ENCODE assay signal across 7 mouse cellular contexts in genomic region chr3:138744030-138744774, GRCm38 (mm10). TPM values are rescaled to one million over a fixed set of nuclear protein-coding genes. Genes with fewer than 3 reads are reported as not detected.
DNase-seq lines count a peak whose midpoint lies in the region; ATAC-seq and TF ChIP-seq lines count a peak whose summit lies in the region.

No protein-coding gene starts in this region.

- no peak overlapping the region for H3K27ac ChIP-seq in liver, embryonic 12.5 days
- H3K27ac ChIP-seq in liver, postnatal 0 days (ENCODE audit: low read depth), result no peak overlapping the region
- peak overlapping the region; percentile 85 for H3K27ac ChIP-seq in embryonic fibroblast, embryonic 13.5 days (ENCODE audit: insufficient read depth, low read length)
- H3K27ac ChIP-seq in intestine, postnatal 0 days (ENCODE audit: low read depth, low read length), result no peak overlapping the region
- H3K27ac ChIP-seq in olfactory bulb, adult 2 months (ENCODE audit: insufficient read depth, low read depth, low read length), result peak overlapping the region; percentile 84

- TF ChIP-seq CTCF in liver, postnatal 0 days (IDR thresholded peaks at IDR 0.05; ENCODE audit: low read depth), result no peak
- TF ChIP-seq CTCF in embryonic fibroblast, embryonic 13.5 days (IDR thresholded peaks at IDR 0.05; ENCODE audit: borderline replicate concordance, insufficient read depth, low read length), result no peak
- no peak for TF ChIP-seq CTCF in intestine, postnatal 0 days (IDR thresholded peaks at IDR 0.05; ENCODE audit: low read depth)
- no peak for TF ChIP-seq CTCF in olfactory bulb, adult 2 months (IDR thresholded peaks at IDR 0.05; ENCODE audit: insufficient read depth, low read depth, low read length)

- no peak for DNase-seq in liver, postnatal 0 days
- no peak for DNase-seq in adrenal gland, adult 8-10 months
- DNase-seq in adipocyte (ENCODE audit: low spot score), result no peak

- H3K4me1 ChIP-seq in liver, embryonic 12.5 days, result peaks cover 45% of the 10 kb centered on the region
- peaks cover 8% of the 10 kb centered on the region for H3K4me1 ChIP-seq in liver, postnatal 0 days (ENCODE audit: insufficient read depth)
- H3K4me1 ChIP-seq in embryonic fibroblast, embryonic 13.5 days (ENCODE audit: control insufficient read depth, insufficient read depth, low read length), result peaks cover 12% of the 10 kb centered on the region
- no peaks in the 10 kb centered on the region for H3K4me1 ChIP-seq in intestine, postnatal 0 days (replicated peaks; ENCODE audit: control insufficient read depth, insufficient read depth, low read length)
- peaks cover 14% of the 10 kb centered on the region for H3K4me1 ChIP-seq in olfactory bulb, adult 2 months (ENCODE audit: control insufficient read depth, insufficient read depth, low read length)

- no peak for ATAC-seq in liver, embryonic 12.5 days
- no peak for ATAC-seq in liver, postnatal 0 days
- no peak for ATAC-seq in intestine, postnatal 0 days

- no peaks in the 10 kb centered on the region for H3K36me3 ChIP-seq in liver, embryonic 12.5 days
- no peaks in the 10 kb centered on the region for H3K36me3 ChIP-seq in liver, postnatal 0 days (replicated peaks; ENCODE audit: insufficient read depth, low read length)
- H3K36me3 ChIP-seq in intestine, postnatal 0 days (ENCODE audit: control insufficient read depth, insufficient read depth), result no peaks in the 10 kb centered on the region

- TF ChIP-seq POLR2A in embryonic fibroblast, embryonic 13.5 days (IDR thresholded peaks at IDR 0.05; ENCODE audit: low read depth, low read length), result no peak
- no peak for TF ChIP-seq POLR2A in olfactory bulb, adult 2 months (IDR thresholded peaks at IDR 0.05; ENCODE audit: insufficient read depth, low read depth, low read length)

- no peak for TF ChIP-seq EP300 in liver, postnatal 0 days (IDR thresholded peaks at IDR 0.05; ENCODE audit: low read depth)

- peak overlapping the region; percentile 95 for H3K4me2 ChIP-seq in liver, embryonic 12.5 days
- no peak overlapping the region; the same call in 1 of the 2 replicates for H3K4me2 ChIP-seq in liver, postnatal 0 days (ENCODE audit: low read depth, low read length)
- peak overlapping the region; percentile 99; the same call in 1 of the 2 replicates for H3K4me2 ChIP-seq in intestine, postnatal 0 days (replicated peaks; ENCODE audit: low read depth)

- H3K9ac ChIP-seq in liver, embryonic 12.5 days, result no peak overlapping the region
- no peak overlapping the region for H3K9ac ChIP-seq in liver, postnatal 0 days (replicated peaks)
- H3K9ac ChIP-seq in intestine, postnatal 0 days (ENCODE audit: low read depth, low read length), result no peak overlapping the region

- H3K27me3 ChIP-seq in liver, embryonic 12.5 days (replicated peaks), result peaks cover 45% of the 10 kb centered on the region
- peaks cover 13% of the 10 kb centered on the region for H3K27me3 ChIP-seq in liver, postnatal 0 days (ENCODE audit: insufficient read depth, low read length)
- peaks cover 11% of the 10 kb centered on the region; the same call in 1 of the 2 replicates for H3K27me3 ChIP-seq in intestine, postnatal 0 days (replicated peaks; ENCODE audit: control insufficient read depth, insufficient read depth, low read length)

- no peaks in the 10 kb centered on the region for H3K9me3 ChIP-seq in liver, embryonic 12.5 days (replicated peaks)
- H3K9me3 ChIP-seq in liver, postnatal 0 days (ENCODE audit: low read length), result no peaks in the 10 kb centered on the region
- H3K9me3 ChIP-seq in intestine, postnatal 0 days (ENCODE audit: control insufficient read depth), result no peaks in the 10 kb centered on the region

- whole genome bisulfite sequencing in liver, embryonic 12.5 days (ENCODE audit: insufficient replicate concordance), result 56% methylated on average over 8 of the region's 8 CpGs
- 48% methylated on average over 8 of the region's 8 CpGs for WGBS in liver, postnatal 0 days (ENCODE audit: insufficient replicate concordance)
- WGBS in intestine, postnatal 0 days, result 65% methylated on average over 8 of the region's 8 CpGs
- 12% methylated on average over 8 of the region's 8 CpGs for WGBS in olfactory bulb, adult 2 months

- H3K4me3 ChIP-seq in liver, embryonic 12.5 days, result no peak overlapping the region
- H3K4me3 ChIP-seq in liver, postnatal 0 days (ENCODE audit: low read depth, low read length), result no peak overlapping the region
- H3K4me3 ChIP-seq in embryonic fibroblast, embryonic 13.5 days (ENCODE audit: insufficient read depth, low read length), result peak overlapping the region; percentile 50
- no peak overlapping the region for H3K4me3 ChIP-seq in intestine, postnatal 0 days (ENCODE audit: low read depth, low read length)
- peak overlapping the region; percentile 34 for H3K4me3 ChIP-seq in olfactory bulb, adult 2 months (ENCODE audit: insufficient read depth, low read depth, low read length)

RNA-seq across cellular contexts. Expression of gene Tspan5, which starts 2.2 kb away (rescaled TPM):
- 7.1 TPM in 2 replicates for polyA plus RNA-seq in liver, embryonic 12.5 days (2016; fragmentation: Nextera tagmentation; extraction: Ambion mirVana)
- polyA plus RNA-seq in liver, postnatal 0 days (2015; fragmentation: Nextera tagmentation; extraction: Ambion mirVana), result 1.6 and 1.7 TPM in 2 replicates
- 46.2 and 52.0 TPM in 2 replicates for polyA plus RNA-seq in embryonic fibroblast, embryonic 13.5 days (2011; ENCODE audit: insufficient read length, low read depth, missing spikeins)
- 6.4 and 7.4 TPM in 2 replicates for polyA plus RNA-seq in intestine, postnatal 0 days (2015; fragmentation: Nextera tagmentation; extraction: Ambion mirVana)
- polyA plus RNA-seq in olfactory bulb, adult 2 months (2012; ENCODE audit: insufficient read depth, insufficient read length, low replicate concordance, missing spikeins), result not detected in 2 replicates
- total RNA-seq in adrenal gland, adult 8-10 months (2022), result 100 to 1,000 TPM in 1 of 4 experiments, 10 to 100 TPM in 3; 46.7 to 102 (median 77.6) TPM

Comparison
In these comparisons a context has a peak if more than half of its experiments do, and no peak if none do; other contexts are left out.
1. H3K27ac ChIP-seq: peak in embryonic fibroblast, embryonic 13.5 days (single experiment) and olfactory bulb, adult 2 months (single experiment); none in liver, embryonic 12.5 days (single experiment), liver, postnatal 0 days (single experiment) and intestine, postnatal 0 days (single experiment).
2. H3K4me3 ChIP-seq: peak in embryonic fibroblast, embryonic 13.5 days (single experiment) and olfactory bulb, adult 2 months (single experiment); none in liver, embryonic 12.5 days (single experiment), liver, postnatal 0 days (single experiment) and intestine, postnatal 0 days (single experiment).